Mouse (Mus musculus) A20 (cell line): Measurements from ENCODE around the gene Vipr2.

Experiments used
- DNase-seq: peaks from one replicate; pipeline ENCODE4 v3.0.0-alpha.2; 2011; ENCODE audit warnings: low read depth, low spot score

Gene Vipr2

DNA sequence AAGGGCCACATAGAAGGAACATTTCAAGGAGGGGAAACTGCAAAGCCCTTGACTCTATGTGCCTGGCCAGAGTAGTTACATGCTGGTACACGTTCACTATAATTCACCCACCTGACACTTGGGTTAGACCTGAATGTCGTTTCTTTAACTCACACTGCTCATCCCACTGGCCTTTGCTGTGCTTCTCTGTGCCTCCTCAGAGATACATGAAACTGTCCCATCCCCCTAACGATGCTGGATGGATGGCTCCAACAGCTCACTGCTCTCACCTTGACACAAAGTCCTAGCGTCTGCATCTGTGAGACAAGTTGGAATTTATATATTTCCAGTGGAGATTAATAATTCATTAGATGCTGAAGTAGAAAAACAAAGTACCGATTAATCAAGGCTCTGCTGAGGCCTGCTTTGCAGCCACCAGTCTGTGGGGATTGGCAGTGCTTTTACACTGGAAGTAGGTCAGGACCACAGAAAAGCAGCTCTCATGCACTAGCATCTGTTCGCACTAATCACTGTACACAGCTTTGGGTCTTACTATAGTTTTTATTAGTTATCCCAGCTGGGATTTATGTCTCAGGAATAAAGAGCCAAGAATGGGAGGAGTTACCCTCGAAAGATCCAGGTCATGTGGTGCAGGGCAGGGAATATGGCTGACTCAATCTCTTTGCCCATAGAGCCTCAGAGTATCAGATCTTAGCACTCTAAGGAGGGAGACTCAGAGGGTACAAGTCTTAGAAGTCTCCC is 79.4 kb downstream of the Vipr2 start:
- no peak for DNase-seq

DNA sequence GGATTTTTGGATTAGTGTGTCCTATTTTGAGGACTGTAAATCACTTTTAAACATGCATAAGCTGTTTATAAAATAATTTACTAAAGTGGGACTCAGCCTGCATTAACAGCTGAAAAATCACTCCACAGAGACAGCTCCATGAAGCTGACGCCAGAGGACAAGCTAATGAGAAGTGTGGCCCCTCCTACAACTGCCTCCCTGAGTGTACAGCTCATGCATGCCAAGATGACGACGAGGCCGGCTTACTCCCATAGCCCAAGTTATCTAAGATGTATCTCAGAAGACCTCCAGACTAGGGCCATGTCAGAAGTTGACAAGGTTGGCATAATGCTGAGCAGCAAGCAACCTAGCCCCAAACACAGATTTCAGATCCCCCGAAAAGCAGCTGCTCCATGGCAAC is 81.7 kb downstream of the Vipr2 start:
- no peak for DNase-seq

DNA sequence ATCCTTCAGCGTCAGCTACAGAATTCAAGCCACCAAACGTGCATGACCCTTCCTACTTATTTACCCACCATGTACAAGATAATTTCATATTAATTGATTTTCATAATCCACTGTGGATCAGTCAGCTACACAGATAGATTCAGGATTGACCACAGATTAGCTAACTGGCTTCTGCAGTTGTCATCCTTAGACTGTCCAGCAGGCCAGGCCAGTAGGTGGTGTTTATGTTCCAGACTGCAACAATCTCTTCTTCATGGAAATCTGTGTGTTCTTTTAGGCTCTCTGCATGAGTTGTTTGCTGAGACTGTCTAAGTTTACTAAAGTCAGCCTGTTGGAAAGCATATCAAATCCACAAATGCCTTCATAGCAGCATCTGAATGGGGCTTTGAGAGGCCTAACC is 82.2 kb downstream of the Vipr2 start:
- DNase-seq: no peak

DNA sequence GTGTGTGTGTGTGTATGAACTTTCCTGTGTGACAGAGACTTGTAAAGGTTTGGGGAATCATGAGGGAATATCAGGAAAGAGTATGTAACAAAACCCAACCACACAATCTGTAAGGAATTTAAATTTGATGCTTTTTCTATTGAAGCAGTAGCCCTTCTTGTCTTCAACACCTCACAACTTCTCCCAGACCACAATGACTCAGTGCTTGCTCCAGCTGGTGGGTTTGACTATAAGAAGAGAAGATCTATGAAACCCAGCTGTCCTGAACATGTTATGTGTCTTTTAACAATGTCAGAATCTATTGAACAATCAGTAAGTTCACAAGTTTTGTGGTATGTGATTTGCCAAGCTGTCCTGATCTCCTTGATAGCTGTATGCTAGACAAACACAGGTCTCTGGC is 87.8 kb downstream of the Vipr2 start:
- DNase-seq: no peak

DNA sequence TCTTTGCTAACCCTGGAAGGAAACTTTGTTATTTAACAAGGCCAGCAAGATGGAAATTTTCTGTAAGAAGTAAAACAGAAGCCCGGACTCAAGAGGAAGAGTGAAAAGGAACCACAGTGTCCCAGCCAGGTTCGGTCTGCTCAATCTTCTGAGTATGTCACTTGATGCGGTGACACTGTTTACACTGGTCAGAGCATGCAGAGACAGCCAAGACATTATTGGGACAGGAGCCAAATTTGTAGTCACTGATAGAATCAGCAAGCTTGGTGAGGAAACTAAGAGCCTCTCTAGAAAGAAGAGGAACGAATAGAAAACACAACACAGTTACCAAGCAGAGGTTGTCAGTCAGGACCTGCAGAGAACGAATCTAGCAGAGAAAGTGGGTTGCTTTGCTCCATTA is 92.1 kb downstream of the Vipr2 start:
- no peak for DNase-seq

DNA sequence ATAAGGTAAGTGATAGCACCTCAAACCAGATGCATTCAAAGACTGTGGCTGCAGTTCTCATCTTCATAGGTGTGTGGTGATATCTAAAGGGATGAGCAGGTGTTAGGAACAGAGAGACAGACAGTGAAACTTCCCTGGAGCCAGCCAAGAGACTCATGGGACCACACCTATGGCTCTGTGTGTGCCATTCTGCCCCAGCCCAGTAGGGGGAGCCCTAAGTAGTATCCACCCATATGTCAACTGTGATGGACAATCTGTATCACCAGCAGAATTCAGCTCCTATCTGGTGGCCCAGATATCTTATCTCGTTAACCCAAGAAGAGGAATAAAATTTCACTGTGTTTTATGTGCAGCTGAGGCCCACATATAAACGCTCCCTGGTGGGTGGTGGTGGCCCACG is 99.4 kb downstream of the Vipr2 start:
- DNase-seq: peak; percentile 33

DNA sequence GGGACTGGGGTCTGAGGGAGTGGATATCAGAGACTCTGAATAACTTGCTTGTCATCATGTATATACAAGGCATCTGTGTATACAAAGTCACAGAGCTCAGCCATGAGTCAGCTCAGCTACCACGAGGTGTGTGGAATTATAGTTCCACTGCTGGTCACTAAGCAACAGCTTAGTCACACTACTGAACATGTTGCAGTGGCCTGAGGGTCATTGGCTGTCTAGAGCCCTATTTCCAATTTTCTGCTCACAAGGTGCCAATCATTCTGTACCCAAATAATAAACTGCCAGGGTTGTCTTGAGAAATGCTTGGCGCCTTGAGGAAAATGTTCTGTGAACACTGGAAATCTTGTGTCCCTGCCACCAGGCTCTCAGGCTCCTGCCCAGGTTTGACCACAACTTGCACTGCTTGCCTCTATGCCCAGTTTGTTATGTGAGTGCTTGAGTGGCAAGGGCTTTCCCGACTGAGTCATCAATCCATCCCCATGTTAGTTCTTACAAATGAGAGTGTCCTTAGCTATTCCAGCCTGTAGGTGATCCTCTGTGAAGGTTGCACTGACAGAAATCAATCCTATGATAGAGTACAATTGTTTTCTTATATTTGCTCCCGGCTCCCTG is 104.0 kb downstream of the Vipr2 start:
- DNase-seq: no peak

DNA sequence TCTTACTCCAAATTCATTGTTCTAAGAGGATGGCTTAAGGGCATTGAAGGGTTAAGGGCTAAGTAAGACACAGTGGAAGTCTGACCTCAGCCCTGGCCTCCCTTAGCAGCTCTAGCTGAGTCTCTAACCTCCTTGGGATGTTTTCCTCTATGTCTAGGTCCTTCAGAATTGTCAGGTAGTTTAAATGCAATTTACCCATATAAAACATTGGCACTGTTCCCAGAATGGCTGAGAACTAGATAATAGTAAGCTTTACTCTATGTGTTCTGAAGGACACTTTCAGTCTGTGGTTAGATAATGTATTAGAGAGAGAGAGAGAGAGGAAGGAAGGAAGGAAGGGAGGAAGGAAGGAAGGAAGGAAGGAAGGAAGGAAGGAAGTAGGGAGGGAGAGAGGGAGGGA is 104.8 kb downstream of the Vipr2 start:
- no peak for DNase-seq

DNA sequence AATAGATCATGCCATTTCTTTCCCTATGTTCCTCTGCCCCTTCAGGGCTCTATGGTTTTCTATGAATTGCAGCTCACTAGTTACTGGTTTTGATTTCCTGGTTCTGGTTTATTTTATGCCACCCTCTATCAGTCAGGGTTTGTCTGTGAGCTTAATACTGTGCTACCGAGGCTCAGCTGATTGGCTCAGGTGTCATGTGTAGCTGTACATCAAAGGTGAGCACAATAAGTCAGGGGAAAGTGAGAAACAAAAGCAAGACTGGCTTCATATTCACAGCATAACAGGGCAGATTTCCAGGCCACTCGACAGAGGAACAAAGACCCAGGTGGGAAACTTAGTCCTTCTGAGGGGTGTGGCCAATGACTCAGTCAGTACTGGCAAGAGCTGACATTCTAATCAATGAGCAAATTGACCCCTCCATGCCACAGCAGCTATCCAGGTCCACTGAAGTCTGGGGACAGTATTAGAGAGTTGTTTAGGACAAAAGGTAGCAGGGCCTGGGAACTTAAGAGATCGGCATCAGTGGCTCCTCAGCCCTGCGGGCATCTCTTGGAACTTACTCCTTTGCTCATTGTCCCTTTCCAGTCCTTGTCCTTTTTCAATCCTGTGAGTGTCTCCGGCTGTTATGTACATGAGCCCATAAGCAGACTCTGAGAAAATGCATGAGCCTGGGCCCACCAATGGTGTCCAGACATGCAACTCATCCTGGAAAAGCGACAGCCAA is 105.8 kb downstream of the Vipr2 start:
- DNase-seq: no peak

DNA sequence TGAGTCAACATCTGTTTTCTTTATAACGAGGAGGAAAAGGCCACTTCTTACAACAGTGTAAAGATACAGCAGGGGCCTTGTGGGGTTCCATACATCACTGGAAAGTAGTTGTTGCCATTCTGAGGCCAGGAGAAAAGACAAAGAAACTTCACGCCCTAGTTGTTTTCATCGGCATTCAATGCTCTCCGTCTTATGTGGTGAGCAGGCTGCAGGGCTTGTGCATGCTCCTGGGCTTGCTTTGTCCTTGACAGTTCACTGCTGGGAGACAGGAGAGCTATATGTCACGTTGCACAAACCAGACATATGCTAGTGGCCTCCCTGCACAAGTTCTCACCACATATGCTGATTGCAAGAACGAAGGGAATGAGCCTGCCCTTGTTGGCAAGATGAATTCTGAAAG is 116.4 kb downstream of the Vipr2 start:
- DNase-seq: no peak

DNA sequence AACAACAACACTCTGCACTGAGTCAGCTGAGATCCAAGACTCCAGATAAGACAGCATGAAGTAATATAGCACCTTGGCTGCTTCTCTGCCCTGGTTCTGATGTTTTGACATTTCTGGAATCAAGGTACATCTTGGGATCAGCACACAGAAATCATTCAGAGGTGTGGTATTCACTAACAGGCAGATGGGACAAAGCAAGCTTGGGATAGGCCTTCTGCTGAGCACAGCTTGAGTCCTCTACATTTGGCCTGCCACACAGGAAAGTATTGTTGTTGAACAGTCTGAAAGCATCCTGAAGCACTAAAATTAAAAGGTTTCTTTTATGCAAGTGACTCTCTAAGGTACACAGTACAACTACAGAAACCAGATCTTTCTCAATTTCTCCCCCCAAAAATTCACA is 117.1 kb downstream of the Vipr2 start:
- DNase-seq: no peak
